Mouse (Mus musculus) T-helper 1 cell (primary cell): ENCODE results near the gene Zfp536.

Source experiments
- in situ Hi-C: fragments of 300-600 bp; cut with MboI, MseI; formaldehyde crosslinking; loops from one replicate; pipeline ENCODE4 v1.15.1; 2025; ENCODE audit warnings: high pct_unique_total_duplicates

Gene Zfp536

GRCm38 (mm10) chr7:37690606-37691005 is 82.8 kb downstream of the Zfp536 start:
- in situ Hi-C loops = no loop called here

- in situ Hi-C loops = no loop called here
Observed at GRCm38 (mm10) chr7:37689561-37690305, 83.7 kb downstream of the Zfp536 start.

GRCm38 (mm10) chr7:37689107-37689511 is 84.3 kb downstream of the Zfp536 start:
- in situ Hi-C loops = no loop called here

GRCm38 (mm10) chr7:37686366-37686765 is 87.1 kb downstream of the Zfp536 start:
- in situ Hi-C loops = no loop called here

- in situ Hi-C loops = no loop called here
Observed at GRCm38 (mm10) chr7:37685247-37685646, 88.2 kb downstream of the Zfp536 start.

GRCm38 (mm10) chr7:37681335-37681734 is 92.1 kb downstream of the Zfp536 start:
- in situ Hi-C loops = no loop called here

GRCm38 (mm10) chr7:37663676-37664365 is 109.6 kb downstream of the Zfp536 start:
- in situ Hi-C loops = no loop called here

GRCm38 (mm10) chr7:37648671-37649070 is 124.8 kb downstream of the Zfp536 start:
- in situ Hi-C loops = no loop called here

GRCm38 (mm10) chr7:37647917-37648615 is 125.4 kb downstream of the Zfp536 start:
- in situ Hi-C loops = no loop called here

- in situ Hi-C loops = no loop called here
Observed at GRCm38 (mm10) chr7:37639740-37640397, 133.6 kb downstream of the Zfp536 start.

GRCm38 (mm10) chr7:37634812-37635211 is 138.6 kb downstream of the Zfp536 start:
- in situ Hi-C loops = no loop called here

- in situ Hi-C loops = no loop called here
Observed at GRCm38 (mm10) chr7:37630410-37630809, 143.0 kb downstream of the Zfp536 start.

- in situ Hi-C loops = no loop called here
Observed at GRCm38 (mm10) chr7:37627897-37628510, 145.4 kb downstream of the Zfp536 start.

- in situ Hi-C loops = no loop called here
Observed at GRCm38 (mm10) chr7:37625758-37626157, 147.7 kb downstream of the Zfp536 start.

GRCm38 (mm10) chr7:37624759-37625340 is 148.6 kb downstream of the Zfp536 start:
- in situ Hi-C loops = no loop called here

GRCm38 (mm10) chr7:37623903-37624758 is 149.3 kb downstream of the Zfp536 start:
- in situ Hi-C loops = no loop called here

GRCm38 (mm10) chr7:37619254-37619653 is 154.2 kb downstream of the Zfp536 start:
- in situ Hi-C loops = no loop called here

- in situ Hi-C loops = no loop called here
Observed at GRCm38 (mm10) chr7:37617880-37618279, 155.6 kb downstream of the Zfp536 start.

GRCm38 (mm10) chr7:37615932-37616331 is 157.5 kb downstream of the Zfp536 start:
- in situ Hi-C loops = no loop called here

GRCm38 (mm10) chr7:37614381-37614780 is 159.1 kb downstream of the Zfp536 start:
- in situ Hi-C loops = no loop called here
